Mouse (Mus musculus): Measurements from ENCODE around the gene Gpr137b. TPM values are rescaled to one million over a fixed set of nuclear protein-coding genes. Genes with fewer than 3 reads are reported as not detected.
"Not testable (repeated sequence)": the region's sequence is repeated elsewhere in the genome, so short reads cannot be mapped to it uniquely, and the experiment has no call there.

Gpr137b gene
- polyA plus RNA-seq, 1 experiment: 1.2 TPM

GRCm38 (mm10) chr13:13400851-13401250, 7.0 kb upstream of the Gpr137b start:
- H3K27me3 ChIP-seq (replicated peaks); H3K4me1 ChIP-seq; H3K9me3 ChIP-seq; H3K4me3 ChIP-seq (replicated peaks); H3K36me3 ChIP-seq (replicated peaks; ENCODE audit: low read length): not testable (repeated sequence)

- H3K36me3 ChIP-seq (replicated peaks; ENCODE audit: low read length); H3K4me1 ChIP-seq; H3K9me3 ChIP-seq; H3K27me3 ChIP-seq (replicated peaks); H3K4me3 ChIP-seq (replicated peaks): not testable (repeated sequence)
Observed at GRCm38 (mm10) chr13:13394096-13394395, 232 bp upstream of the Gpr137b start.

GRCm38 (mm10) chr13:13378168-13378859, 15.5 kb downstream of the Gpr137b start:
- H3K4me1 ChIP-seq; H3K4me3 ChIP-seq (replicated peaks); H3K9me3 ChIP-seq; H3K27me3 ChIP-seq (replicated peaks); H3K36me3 ChIP-seq (replicated peaks; ENCODE audit: low read length): not testable (repeated sequence)

GRCm38 (mm10) chr13:13377180-13377579, 16.6 kb downstream of the Gpr137b start:
- Histone ChIP-seq H3K9me3 (no peaks in the 10 kb centered on the region), H3K36me3 (replicated peaks; ENCODE audit: low read length) (no peaks in the 10 kb centered on the region), H3K4me3 (replicated peaks) (no peak overlapping the region), H3K4me1 (no peaks in the 10 kb centered on the region), H3K27me3 (replicated peaks) (no peaks in the 10 kb centered on the region)
- TF ChIP-seq GATA1 (IDR thresholded peaks at IDR 0.05; ENCODE audit: borderline replicate concordance, low read length) (no peak), FLI1 (IDR thresholded peaks at IDR 0.05; ENCODE audit: low read length) (no peak)

GRCm38 (mm10) chr13:13373965-13374364, 19.8 kb downstream of the Gpr137b start:
- H3K36me3 ChIP-seq (replicated peaks; ENCODE audit: low read length); H3K9me3 ChIP-seq; H3K4me1 ChIP-seq; H3K27me3 ChIP-seq (replicated peaks); H3K4me3 ChIP-seq (replicated peaks): not testable (repeated sequence)

GRCm38 (mm10) chr13:13371436-13371835, 22.4 kb downstream of the Gpr137b start:
- not testable (repeated sequence) for H3K4me1 ChIP-seq; H3K36me3 ChIP-seq (replicated peaks; ENCODE audit: low read length); H3K4me3 ChIP-seq (replicated peaks); H3K27me3 ChIP-seq (replicated peaks); H3K9me3 ChIP-seq

GRCm38 (mm10) chr13:13366371-13366770, 27.4 kb downstream of the Gpr137b start:
- not testable (repeated sequence) for H3K4me1 ChIP-seq

GRCm38 (mm10) chr13:13363536-13363935, 30.3 kb downstream of the Gpr137b start:
- H3K27me3 ChIP-seq (replicated peaks); H3K36me3 ChIP-seq (replicated peaks; ENCODE audit: low read length); H3K9me3 ChIP-seq; H3K4me3 ChIP-seq (replicated peaks); H3K4me1 ChIP-seq: not testable (repeated sequence)

More at GRCm38 (mm10) chr13:13366371-13366770, 27.4 kb downstream of the Gpr137b start:
- not testable (repeated sequence) for H3K27me3 ChIP-seq (replicated peaks); H3K9me3 ChIP-seq; H3K4me3 ChIP-seq (replicated peaks); H3K36me3 ChIP-seq (replicated peaks; ENCODE audit: low read length)

- H3K4me1 ChIP-seq; H3K27me3 ChIP-seq (replicated peaks); H3K4me3 ChIP-seq (replicated peaks); H3K9me3 ChIP-seq; H3K36me3 ChIP-seq (replicated peaks; ENCODE audit: low read length): not testable (repeated sequence)
Observed at GRCm38 (mm10) chr13:13362261-13362660, 31.6 kb downstream of the Gpr137b start.

- not testable (repeated sequence) for H3K9me3 ChIP-seq; H3K4me1 ChIP-seq; H3K27me3 ChIP-seq (replicated peaks); H3K4me3 ChIP-seq (replicated peaks); H3K36me3 ChIP-seq (replicated peaks; ENCODE audit: low read length)
Observed at GRCm38 (mm10) chr13:13360045-13360444, 33.8 kb downstream of the Gpr137b start.

- not testable (repeated sequence) for H3K4me3 ChIP-seq (replicated peaks); H3K27me3 ChIP-seq (replicated peaks); H3K4me1 ChIP-seq; H3K36me3 ChIP-seq (replicated peaks; ENCODE audit: low read length); H3K9me3 ChIP-seq
Observed at GRCm38 (mm10) chr13:13358602-13359001, 35.2 kb downstream of the Gpr137b start.

- not testable (repeated sequence) for H3K9me3 ChIP-seq; H3K36me3 ChIP-seq (replicated peaks; ENCODE audit: low read length); H3K4me1 ChIP-seq; H3K4me3 ChIP-seq (replicated peaks); H3K27me3 ChIP-seq (replicated peaks)
Observed at GRCm38 (mm10) chr13:13358097-13358496, 35.7 kb downstream of the Gpr137b start.

- H3K36me3 ChIP-seq (replicated peaks; ENCODE audit: low read length); H3K9me3 ChIP-seq; H3K4me3 ChIP-seq (replicated peaks); H3K27me3 ChIP-seq (replicated peaks); H3K4me1 ChIP-seq: not testable (repeated sequence)
Observed at GRCm38 (mm10) chr13:13352113-13352512, 41.7 kb downstream of the Gpr137b start.

GRCm38 (mm10) chr13:13350681-13351080, 43.1 kb downstream of the Gpr137b start:
- not testable (repeated sequence) for H3K36me3 ChIP-seq (replicated peaks; ENCODE audit: low read length); H3K4me1 ChIP-seq; H3K9me3 ChIP-seq; H3K27me3 ChIP-seq (replicated peaks); H3K4me3 ChIP-seq (replicated peaks)

All from megakaryocyte, embryonic 14.5 days (primary cell).